Mouse (Mus musculus) kidney, adult 11 months (tissue): ENCODE measurements around the gene Ccdc117.
"Not testable (repeated sequence)": the region's sequence is repeated elsewhere in the genome, so short reads cannot be mapped to it uniquely, and the experiment has no call there.

Experiments used
- DNase-seq: peaks from one replicate; pipeline ENCODE4 v3.0.0; 2022

Gene Ccdc117

GRCm38 (mm10) chr11:5505856-5506575, 36.0 kb downstream of the Ccdc117 start:
- DNase-seq, result peak; percentile 82

GRCm38 (mm10) chr11:5502351-5503051, 39.5 kb downstream of the Ccdc117 start:
- DNase-seq, result no peak

- DNase-seq, result no peak
Measured at GRCm38 (mm10) chr11:5500903-5501741, 40.9 kb downstream of the Ccdc117 start.

GRCm38 (mm10) chr11:5499961-5500644, 41.9 kb downstream of the Ccdc117 start:
- DNase-seq, result no peak

GRCm38 (mm10) chr11:5498931-5499661, 42.9 kb downstream of the Ccdc117 start:
- peak; percentile 70 for DNase-seq

GRCm38 (mm10) chr11:5498422-5498821, 43.6 kb downstream of the Ccdc117 start:
- no peak for DNase-seq

GRCm38 (mm10) chr11:5496559-5497248, 45.3 kb downstream of the Ccdc117 start:
- DNase-seq, result no peak

- DNase-seq, result no peak
Measured at GRCm38 (mm10) chr11:5495906-5496305, 46.1 kb downstream of the Ccdc117 start.

- no peak for DNase-seq
Measured at GRCm38 (mm10) chr11:5495286-5495832, 46.6 kb downstream of the Ccdc117 start.

GRCm38 (mm10) chr11:5493869-5494268, 48.1 kb downstream of the Ccdc117 start:
- no peak for DNase-seq

- no peak for DNase-seq
Measured at GRCm38 (mm10) chr11:5491912-5492311, 50.1 kb downstream of the Ccdc117 start.

- DNase-seq, result no peak
Measured at GRCm38 (mm10) chr11:5490989-5491656, 50.9 kb downstream of the Ccdc117 start.

GRCm38 (mm10) chr11:5489433-5489832, 52.6 kb downstream of the Ccdc117 start:
- not testable (repeated sequence) for DNase-seq

- peak; percentile 84 for DNase-seq
Measured at GRCm38 (mm10) chr11:5485193-5486011, 56.6 kb downstream of the Ccdc117 start.

GRCm38 (mm10) chr11:5482581-5482980, 59.4 kb downstream of the Ccdc117 start:
- no peak for DNase-seq
